Mouse (Mus musculus): ENCODE data around the gene Safb.

The Safb gene

GRCm38 (mm10) chr17:56584257-56585130, at the start of gene Safb, which contains the start of gene Safb2:
Gene Safb (plus strand): TSS chr17:56584825.
Gene Safb2 (minus strand): TSS chr17:56584585.
- peak; percentile 98 to 99 for DNase-seq (ENCODE audit: low read depth in 1 of 2, low spot score in 2 of 2)

GRCm38 (mm10) chr17:56536192-56536591, 48.4 kb upstream of the Safb start:
- no peak for DNase-seq (ENCODE audit: low read depth in 1 of 2, low spot score in 2 of 2)

GRCm38 (mm10) chr17:56536874-56537273, 47.8 kb upstream of the Safb start:
- no peak for DNase-seq (ENCODE audit: low read depth in 1 of 2, low spot score in 2 of 2)

GRCm38 (mm10) chr17:56537912-56538311, 46.7 kb upstream of the Safb start:
- no peak for DNase-seq (ENCODE audit: low read depth in 1 of 2, low spot score in 2 of 2)

GRCm38 (mm10) chr17:56540562-56540975, 44.1 kb upstream of the Safb start:
- no peak for DNase-seq (ENCODE audit: low read depth in 1 of 2, low spot score in 2 of 2)

GRCm38 (mm10) chr17:56542736-56543135, 41.9 kb upstream of the Safb start:
- DNase-seq (ENCODE audit: low read depth in 1 of 2, low spot score in 2 of 2) = no peak

GRCm38 (mm10) chr17:56543684-56544224, 40.9 kb upstream of the Safb start:
- DNase-seq (ENCODE audit: low read depth in 1 of 2, low spot score in 2 of 2) = no peak

GRCm38 (mm10) chr17:56544699-56545387, 39.8 kb upstream of the Safb start:
- DNase-seq (ENCODE audit: low read depth in 1 of 2, low spot score in 2 of 2) = no peak

- DNase-seq (ENCODE audit: low read depth in 1 of 2, low spot score in 2 of 2) = no peak
Measured at GRCm38 (mm10) chr17:56545945-56546344, 38.7 kb upstream of the Safb start.

GRCm38 (mm10) chr17:56546576-56546975, 38.0 kb upstream of the Safb start:
- DNase-seq (ENCODE audit: low read depth in 1 of 2, low spot score in 2 of 2) = no peak

- DNase-seq (ENCODE audit: low read depth in 1 of 2, low spot score in 2 of 2) = no peak
Measured at GRCm38 (mm10) chr17:56547116-56547845, 37.3 kb upstream of the Safb start.

GRCm38 (mm10) chr17:56547846-56548604, 36.6 kb upstream of the Safb start:
- DNase-seq (ENCODE audit: low read depth in 1 of 2, low spot score in 2 of 2) = no peak

GRCm38 (mm10) chr17:56548605-56549105, 36.0 kb upstream of the Safb start:
- no peak for DNase-seq (ENCODE audit: low read depth in 1 of 2, low spot score in 2 of 2)

- DNase-seq (ENCODE audit: low read depth in 1 of 2, low spot score in 2 of 2) = no peak
Measured at GRCm38 (mm10) chr17:56550784-56551475, 33.7 kb upstream of the Safb start.

GRCm38 (mm10) chr17:56551841-56552581, 32.6 kb upstream of the Safb start:
- no peak for DNase-seq (ENCODE audit: low read depth in 1 of 2, low spot score in 2 of 2)

- DNase-seq (ENCODE audit: low read depth in 1 of 2, low spot score in 2 of 2) = peak; percentile 44 to 76
Measured at GRCm38 (mm10) chr17:56552781-56553363, 31.8 kb upstream of the Safb start.

GRCm38 (mm10) chr17:56554122-56554551, 30.5 kb upstream of the Safb start, which contains the start of gene Gm20219:
Gene Gm20219 (minus strand): TSS chr17:56554387.
- no peak for DNase-seq (ENCODE audit: low read depth in 1 of 2, low spot score in 2 of 2)

- peak in 1 of 2 experiments; percentile 31 for DNase-seq (ENCODE audit: low read depth in 1 of 2, low spot score in 2 of 2)
Measured at GRCm38 (mm10) chr17:56558448-56558847, 26.2 kb upstream of the Safb start.

Data from monocyte, adult 2 months (primary cell).